Mouse (Mus musculus) limb, embryonic 14.5 days (tissue): ENCODE measurements around the gene Psd. TPM values are rescaled to one million over a fixed set of nuclear protein-coding genes. Genes with fewer than 3 reads are reported as not detected.

Experiments
- ATAC-seq: fragments of 200-750 bp; cut with Nextera tagmentation; 2 replicates; pipeline ENCODE4 v1.8.0; 2017; ENCODE audit warnings: low read depth, moderate number of reproducible peaks, moderate TSS enrichment; ENCODE audit not compliant: low FRiP score
- DNase-seq: peaks from one replicate; pipeline ENCODE4 v3.0.0-alpha.2; 2015; ENCODE audit warnings: low spot score
- H3K27ac ChIP-seq: fragments of 300-500 bp; sonication (generic); replicated peaks from 2 replicates; pipeline ENCODE4 v1.5.1; 2014; ENCODE audit warnings: low read depth, mild to moderate bottlenecking, low read length, moderate library complexity, mixed read lengths
- H3K27me3 ChIP-seq: fragments of 300-500 bp; sonication (generic); 2 replicates; pipeline ENCODE4 v1.6.1; 2014; ENCODE audit warnings: low read length, mixed read lengths; ENCODE audit not compliant: control insufficient read depth, insufficient read depth
- H3K36me3 ChIP-seq: fragments of 300-500 bp; sonication (generic); 2 replicates; pipeline ENCODE4 v1.6.1; 2014; ENCODE audit warnings: mild to moderate bottlenecking, low read length, moderate library complexity, mixed read lengths; ENCODE audit not compliant: control insufficient read depth, insufficient read depth
- H3K4me1 ChIP-seq: fragments of 300-500 bp; sonication (generic); 2 replicates; pipeline ENCODE4 v1.6.1; 2014; ENCODE audit warnings: antibody characterized with exemption, low read length, mixed read lengths; ENCODE audit not compliant: control insufficient read depth, insufficient read depth
- H3K4me2 ChIP-seq: fragments of 300-500 bp; sonication (generic); replicated peaks from 2 replicates; pipeline ENCODE4 v1.6.1; 2014; ENCODE audit warnings: low read depth, mild to moderate bottlenecking, low read length, moderate library complexity; ENCODE audit not compliant: severe bottlenecking
- H3K4me3 ChIP-seq: fragments of 300-500 bp; sonication (generic); replicated peaks from 2 replicates; pipeline ENCODE4 v1.5.1; 2014; ENCODE audit warnings: low read length
- H3K9ac ChIP-seq: fragments of 300-500 bp; sonication (generic); 2 replicates; pipeline ENCODE4 v1.6.1; 2014; ENCODE audit warnings: mild to moderate bottlenecking, low read depth, low read length, moderate library complexity; ENCODE audit not compliant: severe bottlenecking
- H3K9me3 ChIP-seq: fragments of 300-500 bp; sonication (generic); 2 replicates; pipeline ENCODE4 v1.6.1; 2016; ENCODE audit warnings: low read length; ENCODE audit not compliant: control insufficient read depth
- POLR2A ChIP-seq: fragments of 200-500 bp; IDR thresholded peaks from 2 replicates; pipeline ENCODE4 v1.8.0; 2012; ENCODE audit warnings: inconsistent platforms, mild to moderate bottlenecking, moderate library complexity, borderline replicate concordance; ENCODE audit not compliant: insufficient read depth, insufficient read length; ENCODE audit errors: extremely low read depth
- WGBS: fragments of 180-500 bp; shearing (Covaris S2); extraction: QIAGEN DNeasy Blood & Tissue Kit; methylation state at CpG from one replicate; pipeline ENCODE4 v1.1.7; 2014; 5-methylcytosine and 5-hydroxymethylcytosine counted together
- polyA plus RNA-seq, 2 experiments: library from polyadenylated mRNA; depleted of rRNA in 1 of 2; stranded (reverse) in 1 of 2; unstranded in 1 of 2; fragments of >200 nt; fragmentation: Nextera tagmentation in 1 of 2; extraction: Ambion mirVana in 1 of 2; gene quantifications; 2 replicates each; pipeline versions ENCODE4 v1.2.1 to v1.2.3; 2012 to 2014

The Psd gene
- polyA plus RNA-seq, 2 experiments = 5.5 to 7.8 TPM

DNA sequence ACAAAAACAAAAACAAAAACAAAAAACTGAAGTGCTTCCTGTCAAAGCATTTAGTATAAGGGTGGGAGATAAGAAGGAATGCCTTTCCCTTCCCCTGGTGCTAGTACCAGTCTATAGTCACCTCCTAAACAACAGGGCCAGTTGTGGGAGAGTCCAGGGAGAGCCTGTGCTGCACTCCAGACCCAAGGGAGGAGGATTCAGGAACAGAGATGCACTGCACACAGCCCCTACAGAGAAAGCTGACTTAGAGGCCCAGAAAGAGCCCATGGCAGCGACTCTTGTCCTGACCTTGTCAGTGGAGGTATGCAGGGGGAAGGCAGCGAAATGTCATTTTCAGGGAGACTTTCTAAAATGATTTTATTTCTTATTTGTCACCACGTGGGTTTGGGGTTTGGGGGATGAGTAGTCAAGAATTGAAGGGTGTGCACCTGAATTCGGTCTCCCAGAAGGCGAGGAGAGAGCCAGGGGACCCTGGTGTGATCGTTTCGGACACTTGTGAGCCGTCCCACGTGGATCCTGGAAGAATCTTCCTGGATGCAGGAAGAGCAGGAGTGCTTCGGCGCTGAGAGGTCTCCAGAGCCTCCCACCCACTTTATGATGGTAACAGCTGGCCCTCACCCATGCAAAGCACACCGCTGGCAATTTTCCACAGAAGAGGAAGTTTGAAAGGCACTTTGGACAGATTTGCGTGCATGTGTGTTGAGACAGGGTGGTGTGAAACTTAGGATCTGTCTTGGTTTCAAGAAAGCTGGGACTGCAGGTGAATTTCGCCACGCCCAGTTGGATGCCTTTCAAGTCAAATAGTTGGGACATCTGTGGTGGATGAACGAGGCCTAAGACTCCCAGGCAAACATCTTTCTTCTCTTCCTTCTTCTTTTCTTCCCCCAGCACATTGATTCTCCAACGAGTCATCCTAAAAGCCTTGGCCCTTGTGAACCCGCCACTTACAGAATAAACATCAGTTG, 23.4 kb downstream of the Psd start:
- peaks cover 4% of the 10 kb centered on the region; the same call in 1 of the 2 replicates for H3K27me3 ChIP-seq
- no peaks in the 10 kb centered on the region for H3K9me3 ChIP-seq
- H3K4me3 ChIP-seq = peak overlapping the region; percentile 74
- no peak for TF ChIP-seq POLR2A
- no peak for ATAC-seq
- H3K9ac ChIP-seq = peak overlapping the region; percentile 64; the same call in 1 of the 2 replicates
- no peak for DNase-seq
- H3K4me2 ChIP-seq = peak overlapping the region; percentile 98
- 50% methylated on average over 18 of the region's 18 CpGs for WGBS
- peaks cover 13% of the 10 kb centered on the region for H3K4me1 ChIP-seq
- no peak overlapping the region for H3K27ac ChIP-seq
- peaks cover 5% of the 10 kb centered on the region for H3K36me3 ChIP-seq

DNA sequence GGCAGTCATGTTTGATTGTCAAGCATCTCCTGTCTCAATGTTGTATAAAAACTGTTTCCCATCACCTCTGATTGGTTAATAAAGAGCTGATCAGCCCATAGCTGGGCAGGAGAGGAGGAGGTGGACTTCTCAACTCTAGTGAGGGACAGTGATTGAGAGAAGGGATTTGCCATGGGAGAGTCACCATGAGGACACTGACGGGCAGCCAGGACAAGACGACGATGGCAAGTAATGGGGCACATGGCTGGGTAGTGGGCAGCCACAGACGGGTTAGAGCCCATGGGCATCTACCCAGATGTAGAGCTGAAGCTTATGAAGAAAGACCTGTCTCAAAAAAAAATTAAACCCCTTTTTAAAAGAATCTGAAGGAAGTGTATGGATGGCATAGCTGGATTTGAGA, 24.4 kb downstream of the Psd start:
- H3K9ac ChIP-seq = no peak overlapping the region
- TF ChIP-seq POLR2A = no peak
- 87% methylated on average over 4 of the region's 4 CpGs for WGBS
- no peak overlapping the region for H3K4me3 ChIP-seq
- peaks cover 12% of the 10 kb centered on the region for H3K4me1 ChIP-seq
- ATAC-seq (no peak), DNase-seq (no peak)
- H3K4me2 ChIP-seq = no peak overlapping the region
- no peak overlapping the region for H3K27ac ChIP-seq
- H3K36me3 ChIP-seq = peaks cover 5% of the 10 kb centered on the region
- H3K9me3 ChIP-seq = no peaks in the 10 kb centered on the region
- H3K27me3 ChIP-seq = no peaks in the 10 kb centered on the region

DNA sequence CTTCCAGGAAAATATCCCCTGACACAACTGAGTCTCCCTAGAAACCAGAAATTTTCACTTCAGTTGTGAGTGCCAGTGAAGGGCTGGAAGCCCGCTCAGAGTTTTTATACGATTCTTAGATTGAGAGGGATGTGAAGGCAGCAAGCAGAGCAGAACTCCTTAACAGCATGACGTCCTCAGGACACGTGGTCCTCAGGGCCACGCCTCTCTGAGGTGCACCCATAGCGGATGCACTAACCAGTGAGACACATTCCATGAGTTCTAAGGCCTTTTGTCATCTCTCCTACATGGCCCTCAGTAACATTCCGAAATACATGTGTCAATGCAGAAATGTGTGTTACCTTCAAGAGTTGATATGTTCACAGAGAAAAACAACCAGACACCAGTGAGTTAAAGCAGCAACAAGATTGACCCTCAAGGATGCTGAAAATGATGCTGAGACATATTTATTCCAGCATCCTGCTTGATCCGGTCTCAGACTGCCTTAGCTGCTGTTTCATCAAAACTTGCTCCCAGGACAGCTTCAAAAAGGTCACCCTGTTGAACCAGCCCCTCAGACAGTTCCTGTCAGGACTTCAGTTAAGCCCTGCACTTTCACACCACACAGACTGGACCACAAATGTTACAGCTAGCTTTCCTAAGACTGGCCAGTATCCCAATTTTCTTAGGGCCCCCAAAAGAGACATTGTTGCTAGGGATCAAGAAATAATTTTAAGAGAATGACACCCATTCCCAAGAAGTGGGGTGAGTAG, 26.5 kb downstream of the Psd start:
- H3K4me1 ChIP-seq = peaks cover 5% of the 10 kb centered on the region; the same call in 1 of the 2 replicates
- no peak overlapping the region for H3K9ac ChIP-seq
- 33% methylated on average over 8 of the region's 8 CpGs for WGBS
- DNase-seq = no peak
- no peak overlapping the region for H3K4me3 ChIP-seq
- ATAC-seq = no peak
- TF ChIP-seq POLR2A = no peak
- H3K27ac ChIP-seq = no peak overlapping the region
- H3K4me2 ChIP-seq = no peak overlapping the region
- no peaks in the 10 kb centered on the region for H3K9me3 ChIP-seq
- H3K27me3 ChIP-seq = no peaks in the 10 kb centered on the region
- no peaks in the 10 kb centered on the region for H3K36me3 ChIP-seq

DNA sequence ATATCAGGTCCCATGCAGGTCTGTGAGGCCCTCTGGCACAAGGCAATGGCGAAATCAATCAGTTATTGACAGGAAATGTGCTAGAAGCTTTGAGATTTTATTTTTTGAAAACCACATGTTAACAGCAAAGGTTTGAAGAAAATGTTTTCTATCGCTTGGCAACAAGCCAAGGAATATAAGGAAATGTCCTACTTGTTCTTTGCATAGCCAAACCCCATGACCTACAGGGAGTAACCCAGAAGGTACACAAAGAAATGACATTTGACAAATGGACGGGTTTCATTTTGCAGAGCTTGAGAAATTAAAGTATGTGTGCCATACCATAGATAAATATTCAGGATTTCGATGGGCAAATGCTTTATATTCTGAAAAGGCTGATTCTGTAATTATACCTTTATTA, 30.0 kb downstream of the Psd start:
- H3K27me3 ChIP-seq = no peaks in the 10 kb centered on the region
- no peak overlapping the region for H3K4me3 ChIP-seq
- no peaks in the 10 kb centered on the region for H3K9me3 ChIP-seq
- DNase-seq (no peak), ATAC-seq (no peak)
- 71% methylated on average over 4 of the region's 4 CpGs for WGBS
- H3K9ac ChIP-seq = no peak overlapping the region
- H3K4me2 ChIP-seq = no peak overlapping the region
- no peak for TF ChIP-seq POLR2A
- H3K4me1 ChIP-seq = no peaks in the 10 kb centered on the region
- H3K27ac ChIP-seq = no peak overlapping the region
- H3K36me3 ChIP-seq = no peaks in the 10 kb centered on the region

DNA sequence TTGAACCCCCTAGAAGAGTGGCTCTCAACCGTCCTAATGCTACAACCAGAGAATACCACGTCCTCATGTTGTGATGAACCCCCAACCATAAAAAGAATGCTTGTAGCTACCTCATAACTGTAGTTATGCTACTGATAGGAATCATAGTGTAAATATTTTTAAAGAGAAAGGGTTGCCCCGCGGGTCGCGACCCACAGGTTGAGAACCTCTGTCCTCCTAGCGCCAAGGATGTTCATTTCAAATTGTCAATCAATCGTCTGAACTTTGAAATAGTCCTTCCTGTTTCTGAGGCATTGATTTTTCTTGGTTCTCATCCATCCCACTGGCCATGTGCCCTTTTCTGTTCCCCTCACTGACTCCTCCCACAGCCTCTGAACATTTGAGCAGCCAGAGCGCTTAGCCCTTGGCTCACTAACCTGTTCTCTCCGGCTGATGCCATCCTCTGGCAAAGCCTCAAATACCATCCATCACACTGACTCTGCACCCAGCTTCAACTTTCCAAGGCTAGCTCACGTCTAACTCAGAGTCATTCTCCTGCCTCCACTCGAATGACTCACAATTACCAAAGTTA, 36.3 kb downstream of the Psd start:
- Histone ChIP-seq H3K27me3 (no peaks in the 10 kb centered on the region), H3K4me2 (no peak overlapping the region), H3K4me3 (no peak overlapping the region), H3K27ac (no peak overlapping the region), H3K9ac (no peak overlapping the region), H3K36me3 (peaks cover 17% of the 10 kb centered on the region), H3K4me1 (no peaks in the 10 kb centered on the region), H3K9me3 (no peaks in the 10 kb centered on the region)
- 72% methylated on average over 12 of the region's 12 CpGs for WGBS
- ATAC-seq (no peak), DNase-seq (no peak)
- TF ChIP-seq POLR2A = no peak
